Mouse (Mus musculus) embryo, embryonic 10 days (tissue): ENCODE data around the gene F2.

ENCODE experiments used
- DNase-seq: peaks from one replicate; pipeline ENCODE4 v3.0.0-alpha.2; 2015; ENCODE audit warnings: low spot score

The F2 gene

DNA sequence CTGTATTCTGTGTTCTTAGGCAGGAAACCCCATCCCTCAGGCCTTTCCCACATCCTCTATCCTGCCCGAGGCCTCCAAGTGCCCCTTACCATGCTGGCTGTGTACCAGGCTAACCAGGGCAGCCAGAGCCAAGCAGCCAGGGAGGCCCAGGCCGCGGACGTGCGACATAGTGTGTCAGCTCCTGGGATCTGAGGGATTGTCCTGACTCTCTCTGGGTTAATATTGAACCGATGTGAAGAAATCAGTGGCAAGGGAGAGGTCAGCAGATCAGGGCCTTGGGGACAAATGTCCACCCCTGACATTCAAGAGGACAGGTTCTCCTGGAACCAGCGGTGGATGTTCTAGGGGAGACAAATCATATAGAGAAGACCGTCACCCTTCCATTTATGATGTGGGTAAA, at the start of gene F2:
Gene F2 (minus strand): TSS at position 186 of the 400 bp plus-strand sequence.
- no peak for DNase-seq

DNA sequence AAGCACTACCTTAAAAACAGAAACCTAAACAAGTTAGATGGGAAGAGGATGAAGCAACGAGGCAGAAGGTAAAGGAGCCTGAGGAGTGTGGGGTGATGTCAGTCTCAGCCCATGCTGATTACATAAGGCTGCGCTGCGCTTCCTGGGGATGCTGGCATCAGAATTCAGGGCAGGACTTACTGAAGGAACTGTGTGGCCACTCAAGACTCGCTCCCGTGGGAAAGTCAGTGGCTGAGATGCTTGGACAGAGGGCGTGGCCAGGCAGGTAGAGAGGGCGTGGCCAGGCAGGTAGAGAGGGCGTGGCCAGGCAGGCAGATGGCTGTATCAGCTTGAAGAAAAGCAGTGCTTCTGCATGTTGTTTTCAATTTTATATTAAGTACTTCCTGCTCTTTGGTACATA, 47.7 kb upstream of the F2 start:
- DNase-seq, result no peak

DNA sequence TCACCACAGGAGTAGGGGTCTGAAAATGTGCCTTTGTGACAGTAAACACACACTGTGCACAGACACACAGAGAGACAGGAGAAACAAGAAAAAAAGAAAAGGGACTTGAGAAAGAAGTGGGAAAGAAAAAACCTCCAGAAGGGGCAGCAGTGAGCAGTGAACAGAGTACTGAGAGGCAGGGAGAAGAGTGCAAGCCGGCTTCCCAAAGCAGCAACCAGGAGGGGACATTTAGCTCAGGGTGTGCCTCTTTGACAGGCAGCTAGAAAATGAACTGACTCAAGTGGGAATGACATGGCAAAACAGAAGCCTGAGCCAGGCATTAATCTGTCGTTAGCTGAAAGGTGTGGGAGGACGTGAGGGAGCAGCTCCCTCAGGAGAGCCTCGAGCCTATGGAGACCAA, 46.6 kb upstream of the F2 start:
- DNase-seq, result peak; percentile 19

DNA sequence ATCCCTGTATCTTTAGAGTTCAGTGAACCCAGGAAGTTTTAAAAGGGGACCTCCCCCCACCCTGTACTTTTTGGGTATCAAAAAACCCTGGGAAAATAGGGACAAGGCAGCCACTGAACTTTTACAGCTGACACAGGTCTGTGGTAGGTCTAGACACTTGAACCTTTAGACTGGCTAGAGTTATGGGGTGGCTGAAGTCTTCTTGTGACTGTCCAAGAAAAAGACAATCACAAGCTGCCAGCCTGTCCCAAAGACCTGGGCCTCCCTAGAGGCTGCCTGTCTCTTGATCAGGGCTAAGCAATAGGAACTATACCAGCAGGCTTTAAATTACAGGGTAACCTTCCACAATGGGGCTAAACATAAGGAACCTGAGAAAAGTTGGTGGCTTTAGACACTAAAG, 40.7 kb upstream of the F2 start:
- no peak for DNase-seq

DNA sequence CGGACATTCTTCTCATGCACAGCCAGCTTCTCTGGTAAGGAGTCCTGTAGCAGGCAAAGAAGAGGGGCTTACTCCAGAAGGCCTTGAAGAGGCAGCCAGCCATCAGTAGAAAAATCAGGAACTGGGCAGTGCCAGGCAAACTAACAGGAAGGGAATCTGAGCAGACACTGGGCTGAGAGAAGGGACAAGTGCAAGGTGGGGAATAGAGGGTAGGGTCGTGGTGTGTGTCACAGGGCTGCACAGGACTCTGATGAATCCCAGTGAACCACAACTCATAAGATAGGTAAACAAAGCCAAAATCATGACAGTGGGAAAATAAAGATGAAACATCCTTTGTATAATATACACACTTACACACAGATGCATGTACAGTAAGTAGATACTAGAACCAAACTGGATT, 40.2 kb upstream of the F2 start:
- no peak for DNase-seq

DNA sequence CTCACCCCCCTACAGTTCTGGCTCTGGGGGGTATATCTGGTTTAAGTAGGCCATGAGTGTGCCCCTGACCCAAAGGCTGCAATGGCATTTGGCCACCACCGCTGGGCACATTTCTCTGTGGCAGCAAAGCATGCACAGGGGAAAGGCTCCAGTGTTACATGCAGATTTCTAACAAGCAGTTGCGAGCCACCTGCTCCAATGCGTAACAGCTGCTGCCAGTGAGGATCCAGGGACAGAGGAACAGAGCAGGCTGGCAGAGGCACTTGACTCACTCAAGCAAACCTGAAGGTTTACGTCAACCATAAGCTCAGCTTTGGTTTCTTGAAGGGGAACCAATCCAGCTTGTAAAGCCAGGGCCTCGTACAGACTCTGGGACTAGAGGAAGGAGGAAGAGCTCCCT, 38.7 kb upstream of the F2 start:
- no peak for DNase-seq

DNA sequence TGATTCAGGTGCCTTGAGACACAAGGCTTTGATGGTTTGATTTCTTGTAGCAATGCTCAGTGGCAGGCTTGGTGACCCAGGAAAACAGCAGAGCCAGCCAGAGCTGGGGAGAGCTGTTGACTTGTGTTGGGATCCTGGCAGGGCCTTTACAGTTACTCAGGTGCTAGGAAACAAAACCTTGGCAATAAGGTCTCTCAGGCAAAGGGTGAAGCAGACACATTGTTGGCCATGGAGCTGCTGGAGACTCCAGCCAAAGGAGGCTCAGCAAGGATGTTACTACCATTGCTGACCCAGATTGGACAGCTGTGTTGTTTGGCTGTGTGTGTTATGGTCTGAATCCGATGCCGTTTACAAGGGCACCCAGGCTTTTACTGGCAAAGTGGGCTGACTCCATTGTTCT, 37.4 kb upstream of the F2 start:
- DNase-seq, result no peak

DNA sequence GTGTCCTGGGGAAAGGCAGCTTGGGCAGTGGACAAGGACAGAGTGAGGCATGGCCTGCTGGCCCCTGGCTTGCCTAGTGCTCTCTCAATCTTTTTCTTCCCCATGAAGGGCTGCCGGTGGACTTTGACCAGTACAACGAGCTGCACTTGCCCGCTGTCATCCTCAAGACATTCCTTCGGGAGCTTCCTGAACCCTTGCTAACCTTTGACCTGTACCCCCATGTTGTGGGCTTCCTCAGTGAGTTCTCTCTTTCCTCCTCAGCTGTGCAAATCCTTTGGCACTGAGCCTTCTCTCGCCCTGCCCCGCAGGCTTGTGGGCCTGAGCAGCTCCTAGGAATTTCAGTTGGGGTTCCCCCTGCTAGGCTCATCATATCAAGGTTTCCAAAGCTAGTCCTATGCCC, 33.8 kb upstream of the F2 start:
- no peak for DNase-seq

DNA sequence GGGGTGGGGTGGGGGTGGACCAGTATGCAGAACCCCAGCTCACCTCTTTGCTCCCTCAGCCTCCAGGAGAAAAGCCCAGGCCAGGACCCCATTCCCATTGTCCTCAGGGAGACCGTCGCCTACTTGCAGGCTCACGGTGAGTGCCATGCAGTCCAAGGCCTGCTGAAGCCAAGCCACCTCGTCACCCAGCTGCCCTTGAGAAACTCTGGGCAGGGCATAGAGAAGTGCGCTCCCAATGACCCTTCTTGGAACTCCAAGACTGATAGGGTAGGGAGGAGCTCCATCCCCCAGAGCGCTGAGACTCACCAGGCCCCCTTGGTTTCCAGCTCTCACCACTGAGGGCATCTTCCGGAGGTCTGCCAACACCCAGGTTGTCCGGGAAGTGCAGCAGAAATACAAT, 33.1 kb upstream of the F2 start:
- DNase-seq, result no peak

DNA sequence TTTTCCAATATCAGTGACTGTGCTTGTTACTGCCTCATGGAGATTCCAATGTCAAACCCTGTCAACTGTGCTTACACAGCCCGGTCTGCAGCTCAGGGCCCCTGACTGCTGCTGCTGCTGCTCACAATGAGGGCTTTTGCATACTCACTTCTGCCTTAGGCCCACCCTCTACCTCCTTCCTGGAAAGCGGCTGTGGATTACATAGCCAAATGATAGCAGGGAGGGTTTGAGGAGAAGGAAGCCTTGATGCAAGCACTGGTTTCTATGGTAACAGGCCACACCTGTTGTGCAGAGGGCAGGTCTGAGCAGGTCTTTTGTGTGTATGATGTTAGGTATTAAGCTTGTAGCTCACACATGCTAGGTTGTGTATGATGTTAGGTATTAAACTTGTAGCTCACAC, 31.5 kb upstream of the F2 start:
- DNase-seq, result no peak

DNA sequence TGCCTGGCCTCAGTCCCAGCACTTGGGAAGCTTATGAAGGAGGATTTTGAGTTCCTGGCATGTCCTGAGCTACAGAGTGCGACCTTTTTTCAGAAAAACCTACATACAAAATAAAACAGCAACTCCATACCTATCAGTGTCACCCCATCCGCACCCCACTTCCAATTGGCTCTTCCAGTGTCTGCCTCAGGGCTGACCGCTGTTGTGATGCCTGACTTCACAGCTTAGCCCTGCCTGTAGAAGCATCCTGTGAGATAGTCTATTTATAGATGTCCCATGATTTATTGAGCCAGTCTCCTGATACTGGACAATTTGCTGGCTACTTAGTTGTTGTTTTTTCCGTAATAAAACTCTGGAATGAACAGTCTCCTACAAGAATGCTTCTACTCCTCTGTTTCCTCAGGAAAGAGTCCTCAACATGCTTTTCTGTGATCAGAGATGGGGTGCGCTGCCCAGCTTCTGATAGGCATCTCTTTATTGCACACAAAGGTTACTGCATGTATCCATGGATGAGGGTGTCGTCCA, 30.2 kb upstream of the F2 start:
- DNase-seq, result no peak

DNA sequence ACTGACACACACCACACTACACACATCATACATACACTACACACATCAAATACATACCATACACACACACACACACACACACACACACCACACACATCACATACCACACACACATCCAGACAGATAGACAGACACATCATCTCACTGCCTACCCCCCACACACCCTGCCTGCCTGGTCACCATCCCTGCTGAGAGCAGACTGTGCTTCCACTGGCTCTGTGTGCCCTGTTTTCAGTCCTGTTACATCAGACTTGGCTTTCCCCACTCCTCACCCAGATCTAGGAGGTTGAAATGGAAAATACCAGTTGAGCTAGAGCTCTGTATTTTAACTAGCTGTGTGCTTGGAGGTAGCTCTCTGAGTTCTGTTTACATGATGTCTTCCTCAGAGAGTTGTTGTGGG, 28.6 kb upstream of the F2 start:
- no peak for DNase-seq

DNA sequence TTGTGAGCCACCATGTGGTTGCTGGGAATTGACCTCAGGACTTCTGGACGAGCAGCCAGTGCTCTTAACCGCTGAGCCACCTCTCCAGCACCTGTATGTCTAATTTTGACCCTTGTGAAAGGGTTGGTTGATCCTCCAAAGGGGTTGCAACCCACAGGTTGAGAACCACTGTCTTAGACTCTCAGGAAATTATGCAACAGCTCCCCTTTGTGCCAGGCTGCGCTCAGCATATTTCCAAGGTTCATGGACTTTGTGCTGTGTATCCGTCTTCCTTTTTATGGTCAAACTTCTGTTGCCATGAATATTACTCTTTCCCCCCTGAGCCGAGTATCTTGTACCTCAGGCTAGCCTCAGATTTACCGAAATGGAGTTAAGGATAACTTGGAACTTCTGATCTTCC, 24.8 kb upstream of the F2 start:
- DNase-seq, result no peak

DNA sequence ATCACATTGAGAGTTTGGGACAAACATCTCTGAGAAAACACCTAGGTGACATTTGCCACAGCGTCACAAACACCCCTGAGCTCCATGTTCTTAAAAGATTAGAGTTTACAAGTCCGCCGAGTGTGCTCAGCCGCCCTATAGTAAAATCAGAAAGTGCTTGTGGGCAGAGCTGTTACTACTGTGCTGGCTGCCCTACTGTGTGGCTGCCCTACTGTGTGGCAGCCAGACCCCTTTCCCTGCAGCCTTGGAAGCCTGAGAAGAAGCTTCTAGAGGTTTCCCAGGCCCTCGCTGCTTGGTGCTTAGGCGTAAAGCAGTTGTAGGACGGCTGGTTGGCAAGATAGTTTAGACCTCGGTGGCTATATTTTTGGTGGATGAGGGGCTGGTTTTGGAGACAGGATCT, 23.4 kb upstream of the F2 start:
- no peak for DNase-seq

DNA sequence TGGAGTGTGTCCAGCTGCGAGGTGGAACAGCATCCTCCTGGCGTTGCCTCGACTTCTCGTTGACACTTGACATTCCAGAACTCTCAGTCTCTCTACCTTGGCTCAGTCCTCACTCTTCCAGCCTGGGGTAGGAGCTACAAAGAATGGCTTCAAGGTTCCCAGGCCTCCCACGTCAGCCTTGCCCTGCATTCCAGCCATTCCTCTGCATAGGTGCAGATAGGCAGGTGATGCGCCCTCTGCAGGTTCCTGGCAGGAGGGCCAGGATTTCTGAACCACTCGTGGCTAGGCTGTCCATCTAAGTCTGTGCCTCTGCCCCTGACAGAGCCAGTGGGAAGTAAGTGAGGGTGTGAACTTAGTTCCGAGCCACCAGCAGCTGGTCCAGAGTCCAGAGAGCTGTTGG, 20.6 kb upstream of the F2 start:
- DNase-seq, result peak; percentile 15

DNA sequence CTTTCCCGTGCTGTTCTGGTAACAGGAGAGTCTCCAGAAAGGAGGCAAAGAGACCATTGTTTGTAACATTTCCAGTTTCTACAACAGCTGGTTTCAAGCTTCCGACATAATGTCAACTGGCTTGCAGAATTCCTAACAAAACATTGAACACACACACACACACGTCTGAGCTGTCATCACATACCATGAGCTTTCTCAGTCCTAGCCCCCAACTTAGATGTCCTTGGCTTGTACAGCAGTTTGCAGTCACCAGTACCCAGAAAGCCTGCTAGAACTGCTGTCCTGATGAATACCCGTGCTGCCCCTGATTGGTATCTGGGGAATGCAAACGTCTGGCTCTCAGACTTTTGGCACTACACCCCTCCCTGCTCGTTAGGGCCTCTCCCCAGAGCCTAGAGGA, 19.6 kb upstream of the F2 start:
- no peak for DNase-seq

DNA sequence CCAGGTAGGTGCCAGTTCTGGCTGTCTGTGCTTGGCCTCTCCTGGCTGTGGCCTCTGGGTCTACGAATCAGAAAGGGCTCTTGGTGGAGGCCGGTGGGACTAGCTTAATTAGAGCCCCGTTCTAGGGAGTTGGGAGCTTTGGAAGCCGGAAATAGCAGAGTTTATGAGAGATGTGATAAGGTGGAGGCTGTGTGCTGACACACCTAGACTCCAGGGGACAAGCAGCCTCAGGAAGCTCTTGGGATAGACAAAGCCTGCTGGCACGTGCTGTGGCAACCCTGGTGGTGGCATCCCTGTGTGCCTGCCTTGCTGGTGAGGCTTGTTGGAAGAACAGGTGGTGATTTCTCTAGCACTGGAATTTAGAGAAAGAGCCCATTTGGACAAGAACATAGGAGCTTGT, 19.2 kb upstream of the F2 start:
- no peak for DNase-seq

DNA sequence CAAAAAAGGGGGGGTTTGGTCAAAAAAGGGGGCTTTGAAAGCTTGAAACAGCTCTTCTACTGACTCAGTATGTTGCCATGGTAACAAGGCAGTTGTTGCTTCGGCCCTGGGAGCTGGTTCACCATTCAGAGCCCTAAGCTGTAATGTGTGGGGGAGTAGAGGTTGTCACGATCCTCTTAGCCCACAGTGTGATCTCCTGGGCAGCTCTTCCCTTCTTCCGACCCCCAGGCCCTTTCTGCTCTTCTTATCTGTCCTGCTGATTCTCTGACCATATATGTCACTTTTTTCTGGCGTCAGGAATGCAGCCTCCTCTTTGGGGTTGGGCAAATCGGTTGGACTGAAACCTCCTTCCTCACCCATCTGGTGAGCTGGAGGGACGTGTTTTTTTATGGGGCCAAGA, 16.6 kb upstream of the F2 start:
- DNase-seq, result peak; percentile 33

DNA sequence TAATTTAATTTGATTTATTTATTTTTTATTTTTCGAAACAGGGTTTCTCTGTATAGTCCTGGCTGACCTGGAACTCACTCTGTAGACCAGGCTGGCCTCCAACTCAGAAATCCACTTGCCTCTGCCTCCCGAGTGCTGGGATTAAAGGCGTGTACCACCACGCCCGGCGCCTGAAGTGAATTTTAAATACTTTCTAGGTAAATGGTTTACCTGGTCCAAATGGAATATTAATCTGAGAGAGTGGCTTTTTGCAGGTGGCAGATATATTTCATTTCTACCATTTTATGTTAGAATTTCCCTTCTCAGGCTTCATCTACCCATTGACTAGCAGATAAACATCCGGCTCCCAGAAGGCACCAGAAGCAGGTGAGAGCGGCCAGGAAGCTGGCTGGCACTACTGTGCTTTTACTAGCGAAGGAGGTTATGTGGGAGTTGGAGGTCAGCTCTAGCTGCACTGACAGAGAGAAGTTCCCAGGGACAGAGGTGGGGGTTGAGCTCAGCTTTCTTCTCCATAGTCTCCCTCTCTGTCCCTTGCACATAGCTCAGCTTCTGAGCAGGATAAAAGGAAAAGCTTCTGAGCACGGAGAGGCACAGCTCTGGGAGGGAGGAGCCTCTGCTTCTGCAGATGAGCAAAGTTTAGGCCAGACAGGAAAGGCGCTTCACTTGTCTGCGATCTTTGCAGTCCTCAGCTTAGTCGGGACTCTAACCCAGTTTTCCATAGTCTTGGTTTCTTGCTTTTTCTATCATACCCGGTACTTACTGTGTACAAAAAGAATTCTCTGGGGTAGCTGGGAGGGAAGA, 15.4 kb upstream of the F2 start:
- DNase-seq, result no peak

DNA sequence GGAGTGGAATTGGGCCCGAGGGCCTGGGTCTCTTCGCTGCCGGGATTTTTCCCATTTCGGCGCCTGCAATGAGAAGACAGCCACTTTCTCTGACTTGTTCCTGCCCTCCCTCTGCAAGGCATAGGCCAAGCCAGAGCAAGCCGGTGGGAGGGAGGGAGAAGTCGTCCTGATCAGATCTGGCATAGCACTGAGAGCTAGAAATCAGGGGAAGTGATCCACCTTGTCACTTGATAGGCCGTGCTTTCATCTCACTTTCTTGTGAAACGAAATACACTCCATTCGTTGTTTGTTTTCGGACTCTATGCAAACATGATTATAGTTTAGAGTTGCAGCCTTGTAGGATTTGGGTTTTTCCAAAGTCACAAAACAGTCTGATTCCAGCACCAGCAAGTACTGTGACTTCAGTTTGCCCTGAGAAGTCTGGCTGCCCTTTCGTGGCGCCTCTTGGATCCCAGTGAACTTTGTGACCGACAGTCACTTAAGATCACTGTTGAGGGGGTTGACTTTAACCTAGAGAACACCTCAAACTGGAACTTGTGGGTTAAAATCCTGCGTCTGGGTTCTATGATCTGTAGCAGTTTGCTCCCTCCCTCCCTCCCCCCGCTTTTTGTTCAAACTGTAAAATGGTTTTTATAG, 14.3 kb upstream of the F2 start:
- DNase-seq, result peak; percentile 51

DNA sequence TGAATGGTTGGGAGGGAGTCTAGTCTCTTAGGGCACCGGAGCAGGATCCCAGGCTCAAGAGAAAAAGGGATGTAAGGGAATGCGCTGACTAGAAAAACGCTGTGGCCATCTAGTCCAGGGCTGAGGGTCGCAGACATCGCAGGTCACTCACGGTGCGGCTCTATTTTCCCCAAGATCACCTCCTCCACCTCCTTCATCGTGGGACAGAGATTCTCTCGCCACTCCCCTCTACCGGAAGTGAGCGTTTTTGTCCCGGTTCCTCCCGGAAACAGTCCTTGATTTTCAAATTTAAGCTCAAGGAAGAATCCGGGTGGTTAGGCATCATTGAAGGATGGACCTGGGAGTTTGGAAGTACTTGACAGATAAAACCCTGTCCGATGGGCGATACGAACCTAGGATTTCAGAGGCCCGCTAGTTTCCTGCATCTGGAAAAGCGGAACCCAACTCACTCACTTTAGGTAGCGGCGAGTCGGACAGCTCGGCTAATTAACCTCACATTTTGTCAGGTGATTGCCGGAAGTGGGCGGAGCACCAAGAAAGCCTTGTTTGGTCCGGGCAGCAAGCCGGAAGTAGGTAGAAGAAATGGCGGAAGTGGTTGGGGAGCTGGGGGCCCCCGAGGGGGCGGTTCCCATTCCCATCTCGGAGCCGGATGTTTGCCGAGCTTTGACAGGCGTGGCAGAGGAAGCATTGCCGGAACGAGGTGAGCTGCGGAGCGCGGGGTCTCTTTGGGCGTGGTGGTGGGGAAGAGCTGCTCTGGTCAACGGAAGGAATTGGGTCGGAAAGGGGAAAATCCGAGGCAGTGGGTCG, 13.5 kb upstream of the F2 start, which contains the start of the genes Zfp408 and Arhgap1:
Gene Zfp408 (minus strand): TSS at position 239 of the 807 bp plus-strand sequence.
Gene Arhgap1 (plus strand): TSS at position 308 of the 807 bp plus-strand sequence.
- peak; percentile 98 for DNase-seq

DNA sequence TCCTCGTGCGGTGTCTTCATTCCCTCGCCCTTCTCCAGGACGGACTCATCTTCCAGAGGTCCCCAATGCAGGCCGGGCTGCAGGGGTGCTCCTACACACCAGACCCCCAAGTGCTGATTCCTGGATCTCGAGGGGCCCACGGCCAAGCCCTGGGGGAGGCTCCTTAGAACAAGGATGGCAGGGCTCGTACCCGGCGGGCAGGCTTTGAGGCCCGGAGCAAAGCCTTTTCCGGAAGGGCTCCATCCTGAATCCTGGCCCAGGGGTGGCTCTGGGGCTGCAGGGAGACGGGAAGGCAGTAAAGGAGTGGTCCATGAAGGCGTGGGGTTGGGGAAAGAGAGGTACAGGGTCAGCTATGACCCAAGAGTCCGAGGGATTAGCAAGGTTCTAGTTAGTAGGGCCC, 12.9 kb upstream of the F2 start:
- DNase-seq, result no peak

DNA sequence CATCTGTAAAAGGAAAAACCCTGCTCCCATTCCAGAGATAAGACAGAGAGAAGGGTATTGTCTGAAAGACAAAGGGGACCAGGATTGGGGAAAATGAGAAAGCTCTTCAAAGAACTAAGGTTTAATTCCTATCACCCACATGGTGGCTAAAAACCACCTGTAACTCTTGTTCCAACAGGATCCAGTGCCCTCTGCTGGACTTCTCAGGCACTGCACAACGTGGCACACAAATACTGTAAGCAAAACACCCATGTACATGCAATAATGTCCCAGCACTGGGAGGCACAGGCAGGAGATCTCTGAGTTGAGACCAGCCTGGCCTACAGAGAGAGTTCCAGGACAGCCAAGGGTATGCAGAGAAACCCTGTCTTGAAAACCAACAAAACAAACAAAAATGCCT, 10.5 kb upstream of the F2 start:
- DNase-seq, result peak; percentile 76
